Mouse (Mus musculus) heart, adult 11 months (tissue): ENCODE measurements around the gene Tpbgl.

Experiments
- DNase-seq: peaks from one replicate; pipeline ENCODE4 v3.0.0; 2022

Gene Tpbgl

GRCm38 (mm10) chr7:99641245-99641644, 14.3 kb upstream of the Tpbgl start:
- DNase-seq: peak; percentile 90

GRCm38 (mm10) chr7:99633966-99634665, 7.2 kb upstream of the Tpbgl start:
- peak; percentile 93 for DNase-seq

GRCm38 (mm10) chr7:99632286-99632685, 5.4 kb upstream of the Tpbgl start:
- DNase-seq: no peak

- no peak for DNase-seq
These were observed 463 bp upstream of the Tpbgl start for GRCm38 (mm10) chr7:99627366-99627765.

GRCm38 (mm10) chr7:99625722-99626375, 1.1 kb downstream of the Tpbgl start:
- peak; percentile 99 for DNase-seq

GRCm38 (mm10) chr7:99618860-99619259, 8.0 kb downstream of the Tpbgl start:
- DNase-seq: no peak

GRCm38 (mm10) chr7:99618264-99618663, 8.6 kb downstream of the Tpbgl start:
- no peak for DNase-seq

- DNase-seq: no peak
These were observed 19.3 kb downstream of the Tpbgl start for GRCm38 (mm10) chr7:99607632-99608031.

GRCm38 (mm10) chr7:99606766-99607165, 20.1 kb downstream of the Tpbgl start:
- DNase-seq: no peak

- no peak for DNase-seq
These were observed 20.6 kb downstream of the Tpbgl start for GRCm38 (mm10) chr7:99606303-99606702.

- DNase-seq: peak; percentile 90
These were observed 21.8 kb downstream of the Tpbgl start for GRCm38 (mm10) chr7:99605058-99605457.

GRCm38 (mm10) chr7:99603875-99604662, 22.8 kb downstream of the Tpbgl start:
- peak; percentile 88 for DNase-seq

- DNase-seq: no peak
These were observed 28.2 kb downstream of the Tpbgl start for GRCm38 (mm10) chr7:99598722-99599121.

- DNase-seq: peak; percentile 94
These were observed 32.8 kb downstream of the Tpbgl start for GRCm38 (mm10) chr7:99593868-99594803.

- no peak for DNase-seq
These were observed 34.2 kb downstream of the Tpbgl start for GRCm38 (mm10) chr7:99592669-99593068.

- no peak for DNase-seq
These were observed 36.3 kb downstream of the Tpbgl start for GRCm38 (mm10) chr7:99590646-99591045.

- DNase-seq: peak; percentile 95
These were observed 36.8 kb downstream of the Tpbgl start for GRCm38 (mm10) chr7:99590064-99590463.

GRCm38 (mm10) chr7:99585976-99586375, 40.9 kb downstream of the Tpbgl start:
- DNase-seq: no peak

- DNase-seq: no peak
These were observed 43.3 kb downstream of the Tpbgl start for GRCm38 (mm10) chr7:99583625-99584024.

- DNase-seq: no peak
These were observed 44.0 kb downstream of the Tpbgl start for GRCm38 (mm10) chr7:99582867-99583266.

GRCm38 (mm10) chr7:99582306-99582705, 44.6 kb downstream of the Tpbgl start:
- DNase-seq: no peak

- peak; percentile 90 for DNase-seq
These were observed 46.7 kb downstream of the Tpbgl start for GRCm38 (mm10) chr7:99580247-99580646.
